Comparison of ENCODE assay signal across 9 mouse cellular contexts in genomic region chr16:58499172-58499584, GRCm38 (mm10). TPM values are rescaled to one million over a fixed set of nuclear protein-coding genes. Genes with fewer than 3 reads are reported as not detected.
DNase-seq lines count a peak whose midpoint lies in the region; ATAC-seq and TF ChIP-seq lines count a peak whose summit lies in the region.
"Had no signal": no experiment of that assay in that cellular context is flagged by ENCODE, and none has a peak within 500 bp of the region (broad histone marks: within the 10 kb centered on the region; RNA-seq: fewer than 3 reads in every experiment).

No protein-coding gene starts in this region.

- no peaks in the 10 kb centered on the region for H3K9me3 ChIP-seq in hindbrain, embryonic 16.5 days (ENCODE audit: control insufficient read depth, low read length)
- no peaks in the 10 kb centered on the region for H3K9me3 ChIP-seq in neural tube, embryonic 14.5 days (ENCODE audit: control insufficient read depth, low read length)
- H3K9me3 ChIP-seq: embryonic facial prominence, embryonic 12.5 days had no signal

- 51% methylated on average over 1 of the region's 1 CpGs for WGBS in hindbrain, embryonic 16.5 days
- WGBS in neural tube, embryonic 14.5 days: 50% methylated on average over 1 of the region's 1 CpGs

- no peaks in the 10 kb centered on the region for H3K36me3 ChIP-seq in hindbrain, embryonic 16.5 days (ENCODE audit: control insufficient read depth, insufficient read depth, low read length)
- H3K36me3 ChIP-seq in neural tube, embryonic 14.5 days (ENCODE audit: control insufficient read depth, insufficient read depth, low read length): no peaks in the 10 kb centered on the region
- H3K36me3 ChIP-seq: embryonic facial prominence, embryonic 12.5 days had no signal

- no peak for TF ChIP-seq CTCF in gastrocnemius, adult 2 months (IDR thresholded peaks at IDR 0.05)

- peak overlapping the region; percentile 69 for H3K27ac ChIP-seq in gastrocnemius, adult 2 months
- peak overlapping the region; percentile 64 for H3K27ac ChIP-seq in hindbrain, embryonic 16.5 days (ENCODE audit: low read depth, low read length)
- no peak overlapping the region for H3K27ac ChIP-seq in neural tube, embryonic 14.5 days (ENCODE audit: low read depth, low read length)
- H3K27ac ChIP-seq: embryonic facial prominence, embryonic 12.5 days had no signal

- H3K4me1 ChIP-seq in hindbrain, embryonic 16.5 days (ENCODE audit: control insufficient read depth, insufficient read depth, low read depth, low read length): no peaks in the 10 kb centered on the region
- peaks cover 2% of the 10 kb centered on the region; the same call in 1 of the 2 replicates for H3K4me1 ChIP-seq in neural tube, embryonic 14.5 days (ENCODE audit: control insufficient read depth, insufficient read depth, low read length)
- H3K4me1 ChIP-seq: embryonic facial prominence, embryonic 12.5 days had no signal

- DNase-seq in gastrocnemius, adult 2 months: no peak
- no peak for DNase-seq in gastrocnemius, adult 18-20 months (ENCODE audit: low spot score)
- peak; percentile 22 for DNase-seq in lung, postnatal 10 days
- DNase-seq in lung, postnatal 36 days: no peak
- DNase-seq in gastrocnemius, postnatal 36 days: no peak
- DNase-seq in cerebellum, adult 11 months: no peak

- H3K27me3 ChIP-seq in hindbrain, embryonic 16.5 days (replicated peaks; ENCODE audit: control insufficient read depth, insufficient read depth, low read length): no peaks in the 10 kb centered on the region
- no peaks in the 10 kb centered on the region for H3K27me3 ChIP-seq in neural tube, embryonic 14.5 days (ENCODE audit: control insufficient read depth, insufficient read depth, low read length)
- H3K27me3 ChIP-seq: embryonic facial prominence, embryonic 12.5 days had no signal

- no peak overlapping the region for H3K4me3 ChIP-seq in gastrocnemius, adult 2 months
- H3K4me3 ChIP-seq in hindbrain, embryonic 16.5 days (ENCODE audit: low read length): no peak overlapping the region
- H3K4me3 ChIP-seq in neural tube, embryonic 14.5 days (ENCODE audit: low read depth, low read length): no peak overlapping the region
- H3K4me3 ChIP-seq: embryonic facial prominence, embryonic 12.5 days had no signal

- no peak overlapping the region for H3K9ac ChIP-seq in hindbrain, embryonic 16.5 days (ENCODE audit: low read depth, low read length)
- no peak overlapping the region for H3K9ac ChIP-seq in neural tube, embryonic 14.5 days (replicated peaks; ENCODE audit: low read depth, low read length)
- H3K9ac ChIP-seq: embryonic facial prominence, embryonic 12.5 days had no signal

- H3K4me2 ChIP-seq in hindbrain, embryonic 16.5 days (ENCODE audit: low read length): no peak overlapping the region
- no peak overlapping the region for H3K4me2 ChIP-seq in neural tube, embryonic 14.5 days (ENCODE audit: low read depth, low read length)
- H3K4me2 ChIP-seq: embryonic facial prominence, embryonic 12.5 days had no signal

- peak; percentile 77 for ATAC-seq in hindbrain, embryonic 16.5 days
- peak; percentile 41; the same call in 1 of the 2 replicates for ATAC-seq in neural tube, embryonic 14.5 days (ENCODE audit: low read depth)

- intact Hi-C loops in gastrocnemius, adult 2 months (cut with DNase I): no loop called here
- intact Hi-C loops in gastrocnemius, postnatal 36 days (cut with DNase I): no loop called here

RNA-seq across cellular contexts. Expression of gene St3gal6, which starts 24.9 kb away (rescaled TPM):
- 100 to 1,000 TPM; 140 to 170 TPM for total RNA-seq in gastrocnemius, adult 2 months (2021)
- total RNA-seq in gastrocnemius, adult 18-20 months (2021): 100 to 1,000 TPM; 166 to 178 TPM
- polyA plus RNA-seq in hindbrain, embryonic 16.5 days (2015; fragmentation: Nextera tagmentation; extraction: Ambion mirVana): 17.7 TPM in 2 replicates
- polyA plus RNA-seq in neural tube, embryonic 14.5 days (2014; fragmentation: Nextera tagmentation; extraction: Ambion mirVana): 6.3 and 8.3 TPM in 2 replicates
- 100 to 1,000 TPM; 133 to 134 TPM for total RNA-seq in gastrocnemius, postnatal 36 days (2021)
